Mouse (Mus musculus) lung, embryonic 15.5 days (tissue): ENCODE measurements at regions not wholly inside any gene's neighbourhood (a gene's known extent, or its start where the extent isn't known, plus 50 kb on each side); places are given as distances from the start of the nearest gene placed in this dataset.

Experiments
- ATAC-seq: fragments of 200-750 bp; cut with Nextera tagmentation; 2 replicates; pipeline ENCODE4 v1.8.0; 2017; ENCODE audit warnings: moderate number of reproducible peaks, borderline replicate concordance; ENCODE audit not compliant: low FRiP score, low TSS enrichment; ENCODE audit errors: extremely low read depth
- H3K27ac ChIP-seq: fragments of 300-500 bp; sonication (generic); 2 replicates; pipeline ENCODE4 v1.5.1; 2015; ENCODE audit warnings: moderate library complexity, mild to moderate bottlenecking, inconsistent platforms
- H3K27me3 ChIP-seq: fragments of 300-500 bp; sonication (generic); 2 replicates; pipeline ENCODE4 v1.6.1; 2015; ENCODE audit warnings: inconsistent platforms
- H3K36me3 ChIP-seq: fragments of 300-500 bp; sonication (generic); 2 replicates; pipeline ENCODE4 v1.6.1; 2015; ENCODE audit warnings: inconsistent platforms
- H3K4me1 ChIP-seq: fragments of 300-500 bp; sonication (generic); 2 replicates; pipeline ENCODE4 v1.6.1; 2015; ENCODE audit warnings: inconsistent platforms
- H3K4me2 ChIP-seq: fragments of 300-500 bp; sonication (generic); 2 replicates; pipeline ENCODE4 v1.6.1; 2015; ENCODE audit warnings: inconsistent platforms, mild to moderate bottlenecking, moderate library complexity
- H3K4me3 ChIP-seq: fragments of 300-500 bp; sonication (generic); 2 replicates; pipeline ENCODE4 v1.5.1; 2015; ENCODE audit warnings: mild to moderate bottlenecking, inconsistent platforms
- H3K9ac ChIP-seq: fragments of 300-500 bp; sonication (generic); 2 replicates; pipeline ENCODE4 v1.6.1; 2015; ENCODE audit warnings: inconsistent platforms
- H3K9me3 ChIP-seq: fragments of 300-500 bp; sonication (generic); 2 replicates; pipeline ENCODE4 v1.6.1; 2016; ENCODE audit warnings: inconsistent platforms
- WGBS: fragments of 180-500 bp; shearing (Covaris S2); methylation state at CpG from one replicate; pipeline ENCODE4 v1.1.7; 2015; 5-methylcytosine and 5-hydroxymethylcytosine counted together

GRCm38 (mm10) chrX:13014051-13014450 lies 57.2 kb upstream of the Usp9x start:
- no peak overlapping the region for H3K4me3 ChIP-seq
- no peaks in the 10 kb centered on the region for H3K36me3 ChIP-seq
- no peaks in the 10 kb centered on the region for H3K4me1 ChIP-seq
- no peak overlapping the region for H3K4me2 ChIP-seq
- no peak overlapping the region for H3K27ac ChIP-seq
- no peaks in the 10 kb centered on the region for H3K9me3 ChIP-seq
- no peak overlapping the region for H3K9ac ChIP-seq
- WGBS = 59% methylated on average over 3 of the region's 3 CpGs
- no peak for ATAC-seq
- no peaks in the 10 kb centered on the region for H3K27me3 ChIP-seq

- H3K27ac ChIP-seq = no peak overlapping the region
- H3K9ac ChIP-seq = no peak overlapping the region
- no peaks in the 10 kb centered on the region for H3K4me1 ChIP-seq
- 64% methylated on average over 3 of the region's 3 CpGs for WGBS
- H3K36me3 ChIP-seq = no peaks in the 10 kb centered on the region
- no peak overlapping the region for H3K4me3 ChIP-seq
- ATAC-seq = no peak
- no peaks in the 10 kb centered on the region for H3K9me3 ChIP-seq
- H3K27me3 ChIP-seq = no peaks in the 10 kb centered on the region
- H3K4me2 ChIP-seq = no peak overlapping the region
Measured at GRCm38 (mm10) chrX:13013086-13013485, 58.2 kb upstream of the Usp9x start.

- no peak overlapping the region for H3K4me2 ChIP-seq
- no peaks in the 10 kb centered on the region for H3K9me3 ChIP-seq
- H3K27ac ChIP-seq = no peak overlapping the region
- no peak overlapping the region for H3K9ac ChIP-seq
- 56% methylated on average over 7 of the region's 7 CpGs for WGBS
- H3K27me3 ChIP-seq = no peaks in the 10 kb centered on the region
- no peak for ATAC-seq
- no peaks in the 10 kb centered on the region for H3K36me3 ChIP-seq
- H3K4me3 ChIP-seq = no peak overlapping the region
- no peaks in the 10 kb centered on the region for H3K4me1 ChIP-seq
Measured at GRCm38 (mm10) chrX:12990777-12991176, 80.5 kb upstream of the Usp9x start.

- H3K4me3 ChIP-seq = no peak overlapping the region
- no peak overlapping the region for H3K9ac ChIP-seq
- no peaks in the 10 kb centered on the region for H3K4me1 ChIP-seq
- no peak overlapping the region for H3K4me2 ChIP-seq
- no peaks in the 10 kb centered on the region for H3K9me3 ChIP-seq
- ATAC-seq = no peak
- WGBS = 63% methylated on average over 6 of the region's 6 CpGs
- H3K36me3 ChIP-seq = no peaks in the 10 kb centered on the region
- H3K27ac ChIP-seq = no peak overlapping the region
- no peaks in the 10 kb centered on the region for H3K27me3 ChIP-seq
Measured at GRCm38 (mm10) chrX:12977676-12978075, 93.6 kb upstream of the Usp9x start.

- Histone ChIP-seq H3K9ac (no peak overlapping the region), H3K27ac (no peak overlapping the region), H3K9me3 (no peaks in the 10 kb centered on the region), H3K36me3 (no peaks in the 10 kb centered on the region), H3K27me3 (no peaks in the 10 kb centered on the region), H3K4me2 (no peak overlapping the region), H3K4me1 (no peaks in the 10 kb centered on the region), H3K4me3 (no peak overlapping the region)
- 77% methylated on average over 7 of the region's 7 CpGs for WGBS
- no peak for ATAC-seq
Measured at GRCm38 (mm10) chrX:12968979-12969746, 102.1 kb upstream of the Usp9x start.

GRCm38 (mm10) chrX:12959467-12960314 lies 111.6 kb upstream of the Usp9x start:
- Histone ChIP-seq H3K9me3 (no peaks in the 10 kb centered on the region), H3K27ac (no peak overlapping the region), H3K4me2 (no peak overlapping the region), H3K9ac (no peak overlapping the region), H3K27me3 (no peaks in the 10 kb centered on the region; the same call in 1 of the 2 replicates), H3K4me1 (no peaks in the 10 kb centered on the region), H3K36me3 (no peaks in the 10 kb centered on the region), H3K4me3 (no peak overlapping the region)
- no peak for ATAC-seq
- WGBS = 58% methylated on average over 11 of the region's 11 CpGs

- Histone ChIP-seq H3K4me1 (no peaks in the 10 kb centered on the region), H3K27me3 (no peaks in the 10 kb centered on the region; the same call in 1 of the 2 replicates), H3K4me2 (no peak overlapping the region), H3K9me3 (no peaks in the 10 kb centered on the region), H3K4me3 (no peak overlapping the region), H3K9ac (no peak overlapping the region), H3K36me3 (no peaks in the 10 kb centered on the region), H3K27ac (no peak overlapping the region)
- WGBS = 29% methylated on average over 2 of the region's 2 CpGs
- ATAC-seq = no peak
Measured at GRCm38 (mm10) chrX:12958873-12959272, 112.4 kb upstream of the Usp9x start.

- no peak for ATAC-seq
- H3K4me2 ChIP-seq = no peak overlapping the region
- no peaks in the 10 kb centered on the region for H3K27me3 ChIP-seq
- WGBS = 39% methylated on average over 7 of the region's 7 CpGs
- H3K9ac ChIP-seq = no peak overlapping the region
- no peak overlapping the region for H3K4me3 ChIP-seq
- no peaks in the 10 kb centered on the region for H3K9me3 ChIP-seq
- no peaks in the 10 kb centered on the region for H3K36me3 ChIP-seq
- no peaks in the 10 kb centered on the region for H3K4me1 ChIP-seq
- no peak overlapping the region for H3K27ac ChIP-seq
Measured at GRCm38 (mm10) chrX:12950928-12951660, 120.2 kb upstream of the Usp9x start.

GRCm38 (mm10) chrX:12942451-12942850 lies 128.8 kb upstream of the Usp9x start:
- peaks cover 3% of the 10 kb centered on the region; the same call in 1 of the 2 replicates for H3K27me3 ChIP-seq
- ATAC-seq = no peak
- no peaks in the 10 kb centered on the region for H3K4me1 ChIP-seq
- no peak overlapping the region for H3K9ac ChIP-seq
- H3K4me2 ChIP-seq = no peak overlapping the region
- H3K27ac ChIP-seq = no peak overlapping the region
- no peaks in the 10 kb centered on the region for H3K36me3 ChIP-seq
- H3K9me3 ChIP-seq = no peaks in the 10 kb centered on the region
- 84% methylated on average over 5 of the region's 5 CpGs for WGBS
- no peak overlapping the region for H3K4me3 ChIP-seq

- peaks cover 3% of the 10 kb centered on the region; the same call in 1 of the 2 replicates for H3K27me3 ChIP-seq
- H3K27ac ChIP-seq = no peak overlapping the region
- no peaks in the 10 kb centered on the region for H3K36me3 ChIP-seq
- H3K9me3 ChIP-seq = no peaks in the 10 kb centered on the region
- peak overlapping the region; percentile 47 for H3K4me3 ChIP-seq
- peak overlapping the region; percentile 74 for H3K4me2 ChIP-seq
- H3K9ac ChIP-seq = peak overlapping the region; percentile 41; the same call in 1 of the 2 replicates
- ATAC-seq = peak; percentile 78; the same call in 1 of the 2 replicates
- WGBS = 17% methylated on average over 43 of the region's 43 CpGs
- no peaks in the 10 kb centered on the region for H3K4me1 ChIP-seq
Measured at GRCm38 (mm10) chrX:12936406-12937172, 134.7 kb upstream of the Usp9x start.

GRCm38 (mm10) chrX:12933294-12933807 lies 137.9 kb upstream of the Usp9x start:
- ATAC-seq = no peak
- H3K9me3 ChIP-seq = no peaks in the 10 kb centered on the region
- peaks cover 3% of the 10 kb centered on the region; the same call in 1 of the 2 replicates for H3K27me3 ChIP-seq
- no peak overlapping the region for H3K27ac ChIP-seq
- no peaks in the 10 kb centered on the region for H3K4me1 ChIP-seq
- H3K4me3 ChIP-seq = no peak overlapping the region
- 81% methylated on average over 4 of the region's 4 CpGs for WGBS
- no peak overlapping the region for H3K4me2 ChIP-seq
- H3K36me3 ChIP-seq = no peaks in the 10 kb centered on the region
- H3K9ac ChIP-seq = no peak overlapping the region
